Mouse (Mus musculus): ENCODE results near the gene Cldn9. TPM values are rescaled to one million over a fixed set of nuclear protein-coding genes. Genes with fewer than 3 reads are reported as not detected.

The Cldn9 gene
- polyA plus RNA-seq, 1 experiment from 2014 or later, result 1.4 TPM

- no peak for ATAC-seq
- H3K4me2 ChIP-seq (ENCODE audit: low read length), result no peak overlapping the region
- 29% methylated on average over 15 of the region's 15 CpGs for WGBS
- H3K27me3 ChIP-seq (replicated peaks; ENCODE audit: control insufficient read depth, insufficient read depth, low read length), result peaks cover 35% of the 10 kb centered on the region
- H3K9ac ChIP-seq (replicated peaks; ENCODE audit: low read depth, low read length), result no peak overlapping the region
- H3K4me3 ChIP-seq (replicated peaks; ENCODE audit: low read length), result no peak overlapping the region
- H3K4me1 ChIP-seq (replicated peaks; ENCODE audit: control insufficient read depth, insufficient read depth, low read length), result peaks cover 9% of the 10 kb centered on the region
- H3K36me3 ChIP-seq (ENCODE audit: control insufficient read depth, insufficient read depth), result no peaks in the 10 kb centered on the region
- no peaks in the 10 kb centered on the region for H3K9me3 ChIP-seq (ENCODE audit: control insufficient read depth, low read length)
- no peak overlapping the region for H3K27ac ChIP-seq (ENCODE audit: low read length)
Measured at GRCm38 (mm10) chr17:23683226-23683625, 600 bp downstream of the Cldn9 start.

DNA sequence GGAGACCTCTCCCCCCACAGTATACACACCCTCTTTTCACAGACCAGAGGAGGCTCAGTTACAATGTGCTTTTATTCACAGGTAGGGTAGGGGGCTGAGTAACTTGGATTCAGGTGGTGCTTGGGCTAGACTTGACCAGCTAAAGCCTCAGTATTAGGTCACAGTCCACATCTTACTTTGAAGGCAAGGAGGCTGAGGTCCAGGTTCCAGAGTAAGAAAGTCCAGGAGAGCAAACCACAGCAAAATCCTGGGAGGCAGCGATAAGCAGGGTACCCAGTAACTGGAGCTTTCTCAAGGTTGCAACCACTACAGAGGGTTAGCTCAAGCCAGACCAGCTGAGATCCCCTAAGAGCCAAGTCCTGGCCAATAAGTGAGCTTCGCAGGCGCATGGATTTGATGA lies 1.3 kb downstream of the Cldn9 start:
- 74% methylated on average over 3 of the region's 3 CpGs for WGBS
- peaks cover 35% of the 10 kb centered on the region for H3K27me3 ChIP-seq (replicated peaks; ENCODE audit: control insufficient read depth, insufficient read depth, low read length)

GRCm38 (mm10) chr17:23682092-23682491 lies 1.7 kb downstream of the Cldn9 start:
- no peaks in the 10 kb centered on the region for H3K9me3 ChIP-seq (ENCODE audit: control insufficient read depth, low read length)
- no peak overlapping the region for H3K4me3 ChIP-seq (replicated peaks; ENCODE audit: low read length)
- H3K27me3 ChIP-seq (replicated peaks; ENCODE audit: control insufficient read depth, insufficient read depth, low read length), result peaks cover 35% of the 10 kb centered on the region
- H3K4me2 ChIP-seq (ENCODE audit: low read length), result no peak overlapping the region
- H3K4me1 ChIP-seq (replicated peaks; ENCODE audit: control insufficient read depth, insufficient read depth, low read length), result peaks cover 13% of the 10 kb centered on the region
- no peak for ATAC-seq
- no peaks in the 10 kb centered on the region for H3K36me3 ChIP-seq (ENCODE audit: control insufficient read depth, insufficient read depth)
- H3K27ac ChIP-seq (ENCODE audit: low read length), result no peak overlapping the region
- WGBS, result 72% methylated on average over 4 of the region's 4 CpGs
- no peak overlapping the region for H3K9ac ChIP-seq (replicated peaks; ENCODE audit: low read depth, low read length)

More for the DNA sequence above, 1.3 kb downstream of the Cldn9 start:
- no peaks in the 10 kb centered on the region for H3K9me3 ChIP-seq (ENCODE audit: control insufficient read depth, low read length)
- H3K27ac ChIP-seq (ENCODE audit: low read length), result no peak overlapping the region
- H3K36me3 ChIP-seq (ENCODE audit: control insufficient read depth, insufficient read depth), result no peaks in the 10 kb centered on the region
- peaks cover 9% of the 10 kb centered on the region for H3K4me1 ChIP-seq (replicated peaks; ENCODE audit: control insufficient read depth, insufficient read depth, low read length)
- no peak overlapping the region for H3K9ac ChIP-seq (replicated peaks; ENCODE audit: low read depth, low read length)
- no peak overlapping the region for H3K4me2 ChIP-seq (ENCODE audit: low read length)
- no peak for ATAC-seq
- H3K4me3 ChIP-seq (replicated peaks; ENCODE audit: low read length), result no peak overlapping the region

GRCm38 (mm10) chr17:23681086-23681485 lies 2.7 kb downstream of the Cldn9 start:
- Histone ChIP-seq H3K9me3 (ENCODE audit: control insufficient read depth, low read length) (no peaks in the 10 kb centered on the region), H3K9ac (replicated peaks; ENCODE audit: low read depth, low read length) (no peak overlapping the region), H3K4me3 (replicated peaks; ENCODE audit: low read length) (no peak overlapping the region), H3K4me2 (ENCODE audit: low read length) (no peak overlapping the region), H3K4me1 (replicated peaks; ENCODE audit: control insufficient read depth, insufficient read depth, low read length) (peaks cover 23% of the 10 kb centered on the region), H3K27ac (ENCODE audit: low read length) (no peak overlapping the region), H3K27me3 (replicated peaks; ENCODE audit: control insufficient read depth, insufficient read depth, low read length) (peaks cover 39% of the 10 kb centered on the region), H3K36me3 (ENCODE audit: control insufficient read depth, insufficient read depth) (no peaks in the 10 kb centered on the region)
- 74% methylated on average over 10 of the region's 10 CpGs for WGBS
- ATAC-seq, result no peak

DNA sequence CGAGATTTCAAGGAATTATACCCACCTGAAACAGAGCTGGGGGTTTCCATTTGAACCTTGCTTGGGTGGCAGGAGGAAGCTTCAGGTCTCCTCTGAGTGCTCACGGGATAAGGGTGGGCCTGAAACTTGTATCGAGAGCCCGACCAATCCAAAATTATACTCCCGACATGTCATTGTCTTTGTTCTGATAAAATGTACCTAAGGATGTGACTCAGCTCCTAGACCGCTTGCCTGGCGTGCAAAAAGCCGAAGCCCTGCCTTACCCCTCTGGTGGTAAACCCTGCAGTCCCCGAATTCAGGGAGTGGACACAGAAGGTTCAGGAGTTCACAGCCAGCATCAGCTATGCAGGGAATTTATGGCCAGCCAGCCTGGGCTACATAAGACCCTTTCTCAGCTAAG lies 3.5 kb downstream of the Cldn9 start:
- no peak for ATAC-seq

GRCm38 (mm10) chr17:23679127-23679835 lies 4.5 kb downstream of the Cldn9 start, which contains the start of gene Cldn6:
Cldn6 (plus strand) TSS chr17:23679249.
- Histone ChIP-seq H3K4me3 (replicated peaks; ENCODE audit: low read length) (peak within 1 kb of the TSS; percentile 4; the same call in 1 of the 2 replicates), H3K36me3 (ENCODE audit: control insufficient read depth, insufficient read depth) (no peaks in the 10 kb centered on the region), H3K4me2 (ENCODE audit: low read length) (peak within 1 kb of the TSS; percentile 28; the same call in 1 of the 2 replicates), H3K27me3 (replicated peaks; ENCODE audit: control insufficient read depth, insufficient read depth, low read length) (peaks cover 44% of the 10 kb centered on the region), H3K4me1 (replicated peaks; ENCODE audit: control insufficient read depth, insufficient read depth, low read length) (peaks cover 30% of the 10 kb centered on the region), H3K9ac (replicated peaks; ENCODE audit: low read depth, low read length) (no peak within 1 kb of the TSS), H3K27ac (ENCODE audit: low read length) (no peak within 1 kb of the TSS), H3K9me3 (ENCODE audit: control insufficient read depth, low read length) (no peaks in the 10 kb centered on the region)
- WGBS, result 2% methylated on average over 38 of the region's 38 CpGs
- no peak for ATAC-seq

More for the DNA sequence above, 3.5 kb downstream of the Cldn9 start:
- Histone ChIP-seq H3K4me2 (ENCODE audit: low read length) (no peak overlapping the region), H3K9me3 (ENCODE audit: control insufficient read depth, low read length) (no peaks in the 10 kb centered on the region), H3K4me1 (replicated peaks; ENCODE audit: control insufficient read depth, insufficient read depth, low read length) (peaks cover 24% of the 10 kb centered on the region), H3K27me3 (replicated peaks; ENCODE audit: control insufficient read depth, insufficient read depth, low read length) (peaks cover 44% of the 10 kb centered on the region), H3K36me3 (ENCODE audit: control insufficient read depth, insufficient read depth) (no peaks in the 10 kb centered on the region), H3K27ac (ENCODE audit: low read length) (no peak overlapping the region), H3K4me3 (replicated peaks; ENCODE audit: low read length) (no peak overlapping the region), H3K9ac (replicated peaks; ENCODE audit: low read depth, low read length) (no peak overlapping the region)
- WGBS, result 82% methylated on average over 9 of the region's 9 CpGs

DNA sequence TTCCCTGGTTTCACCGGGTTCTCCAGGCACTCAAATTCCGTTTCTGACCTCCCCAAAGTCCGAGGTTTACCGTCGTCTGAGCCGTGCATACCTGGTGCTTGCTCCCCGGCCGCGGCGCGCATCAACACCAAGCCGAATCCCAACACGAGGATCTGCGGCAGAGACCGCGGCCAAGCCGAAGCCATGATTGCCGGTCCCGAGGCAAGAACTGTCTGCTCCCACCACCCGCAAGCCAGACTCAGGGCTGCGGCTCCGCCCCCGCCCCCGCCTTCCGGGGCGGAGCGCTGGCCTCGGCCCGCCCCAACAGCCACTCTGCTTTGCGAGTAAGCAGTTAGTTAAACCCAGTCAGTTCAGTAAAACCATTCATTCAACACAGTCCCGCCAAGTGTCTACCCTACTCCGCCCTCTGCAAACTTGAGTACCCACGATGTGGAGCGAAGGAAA lies 6.6 kb downstream of the Cldn9 start, which contains the start of gene Tnfrsf12a:
TSS of gene Tnfrsf12a (minus strand) at position 233 of the 444 bp plus-strand sequence.
- Histone ChIP-seq H3K27ac (ENCODE audit: low read length) (no peak within 1 kb of the TSS), H3K36me3 (ENCODE audit: control insufficient read depth, insufficient read depth) (no peaks in the 10 kb centered on the region), H3K4me1 (replicated peaks; ENCODE audit: control insufficient read depth, insufficient read depth, low read length) (peaks cover 34% of the 10 kb centered on the region), H3K27me3 (replicated peaks; ENCODE audit: control insufficient read depth, insufficient read depth, low read length) (peaks cover 41% of the 10 kb centered on the region), H3K4me3 (replicated peaks; ENCODE audit: low read length) (peak within 1 kb of the TSS; percentile 58), H3K4me2 (ENCODE audit: low read length) (peak within 1 kb of the TSS; percentile 90), H3K9ac (replicated peaks; ENCODE audit: low read depth, low read length) (peak within 1 kb of the TSS; percentile 59), H3K9me3 (ENCODE audit: control insufficient read depth, low read length) (no peaks in the 10 kb centered on the region)
- WGBS, result under 1% methylated on average over 34 of the region's 34 CpGs
- ATAC-seq, result peak; percentile 29; the same call in 1 of the 2 replicates

DNA sequence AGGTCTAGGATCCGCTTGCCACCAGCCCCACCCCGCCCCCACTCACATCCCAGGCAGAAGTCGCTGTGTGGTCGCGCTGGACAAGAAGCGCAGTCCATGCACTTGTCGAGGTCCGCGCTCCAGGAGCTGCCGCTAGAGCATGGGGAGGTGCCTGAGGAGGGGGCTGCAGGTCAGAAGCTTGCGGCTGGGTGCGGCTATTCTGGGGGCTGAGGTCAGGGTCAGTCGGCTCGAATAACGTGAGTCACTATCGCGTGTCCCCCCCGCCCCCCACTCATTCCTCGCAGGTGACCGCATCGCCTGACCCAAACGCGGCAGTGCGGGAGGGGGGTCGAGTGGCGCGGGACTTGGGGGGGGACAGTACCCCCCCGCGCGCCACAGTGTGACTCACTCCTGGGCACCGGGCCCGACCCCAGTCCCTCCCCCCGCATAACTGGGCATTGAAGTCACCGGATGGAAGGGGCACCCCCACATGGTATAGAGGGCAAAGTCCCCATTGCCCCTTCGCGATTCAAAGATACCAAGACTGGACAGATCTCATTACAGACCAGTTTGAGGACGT lies 7.3 kb downstream of the Cldn9 start:
- WGBS, result under 1% methylated on average over 35 of the region's 37 CpGs
- ATAC-seq, result no peak
- no peaks in the 10 kb centered on the region for H3K9me3 ChIP-seq (ENCODE audit: control insufficient read depth, low read length)
- H3K4me2 ChIP-seq (ENCODE audit: low read length), result peak overlapping the region; percentile 90
- peaks cover 41% of the 10 kb centered on the region for H3K27me3 ChIP-seq (replicated peaks; ENCODE audit: control insufficient read depth, insufficient read depth, low read length)
- no peak overlapping the region for H3K27ac ChIP-seq (ENCODE audit: low read length)
- H3K9ac ChIP-seq (replicated peaks; ENCODE audit: low read depth, low read length), result peak overlapping the region; percentile 59
- peak overlapping the region; percentile 58 for H3K4me3 ChIP-seq (replicated peaks; ENCODE audit: low read length)
- H3K36me3 ChIP-seq (ENCODE audit: control insufficient read depth, insufficient read depth), result no peaks in the 10 kb centered on the region
- H3K4me1 ChIP-seq (replicated peaks; ENCODE audit: control insufficient read depth, insufficient read depth, low read length), result peaks cover 34% of the 10 kb centered on the region

DNA sequence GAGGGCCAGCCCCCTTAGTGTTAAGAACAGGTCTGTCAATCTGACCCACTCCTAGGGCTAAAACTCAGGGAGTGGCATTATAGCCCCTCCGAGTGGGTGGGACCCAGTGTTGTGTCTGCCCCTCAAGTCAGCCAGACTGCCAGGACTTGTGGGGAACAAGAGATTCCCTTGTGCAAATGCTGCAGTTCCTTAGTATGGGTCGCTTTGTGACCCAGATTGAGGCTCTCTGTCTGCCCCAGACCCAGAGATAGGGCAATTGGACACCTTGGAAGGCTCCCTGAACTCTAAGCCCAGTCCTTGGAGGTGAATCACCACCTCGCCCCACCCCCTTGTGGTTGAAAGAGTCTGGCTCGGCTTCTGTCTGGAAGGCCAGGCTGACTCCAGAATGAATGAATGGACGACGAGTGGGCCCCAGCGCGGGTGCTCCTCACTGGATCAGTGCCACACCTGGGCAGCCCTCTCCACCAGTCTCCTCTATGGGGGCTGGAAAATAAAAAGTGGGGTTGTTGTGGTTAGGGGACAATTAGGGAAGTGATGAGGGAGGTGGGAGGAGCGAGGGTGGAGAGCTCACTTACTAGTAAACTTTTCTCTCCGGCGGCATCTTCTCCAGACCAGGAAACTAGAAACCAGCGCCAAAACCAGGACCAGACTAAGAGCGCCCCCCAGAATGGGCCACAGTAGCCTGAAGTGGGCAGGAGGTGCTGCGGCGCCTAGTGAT lies 8.1 kb downstream of the Cldn9 start:
- Histone ChIP-seq H3K4me2 (ENCODE audit: low read length) (peak overlapping the region; percentile 90; the same call in 1 of the 2 replicates), H3K9me3 (ENCODE audit: control insufficient read depth, low read length) (no peaks in the 10 kb centered on the region), H3K27me3 (replicated peaks; ENCODE audit: control insufficient read depth, insufficient read depth, low read length) (peaks cover 35% of the 10 kb centered on the region), H3K4me1 (replicated peaks; ENCODE audit: control insufficient read depth, insufficient read depth, low read length) (peaks cover 34% of the 10 kb centered on the region), H3K36me3 (ENCODE audit: control insufficient read depth, insufficient read depth) (no peaks in the 10 kb centered on the region), H3K4me3 (replicated peaks; ENCODE audit: low read length) (no peak overlapping the region), H3K27ac (ENCODE audit: low read length) (no peak overlapping the region), H3K9ac (replicated peaks; ENCODE audit: low read depth, low read length) (no peak overlapping the region)
- WGBS, result 9% methylated on average over 15 of the region's 15 CpGs
- no peak for ATAC-seq

All from forebrain, embryonic 16.5 days (tissue).